Mouse (Mus musculus): ENCODE data around the gene 1700061G19Rik. TPM values are rescaled to one million over a fixed set of nuclear protein-coding genes. Genes with fewer than 3 reads are reported as not detected.

The 1700061G19Rik gene
- 0.05 TPM in 1 of 2 replicates, not detected in the other for total RNA-seq (2017)

DNA sequence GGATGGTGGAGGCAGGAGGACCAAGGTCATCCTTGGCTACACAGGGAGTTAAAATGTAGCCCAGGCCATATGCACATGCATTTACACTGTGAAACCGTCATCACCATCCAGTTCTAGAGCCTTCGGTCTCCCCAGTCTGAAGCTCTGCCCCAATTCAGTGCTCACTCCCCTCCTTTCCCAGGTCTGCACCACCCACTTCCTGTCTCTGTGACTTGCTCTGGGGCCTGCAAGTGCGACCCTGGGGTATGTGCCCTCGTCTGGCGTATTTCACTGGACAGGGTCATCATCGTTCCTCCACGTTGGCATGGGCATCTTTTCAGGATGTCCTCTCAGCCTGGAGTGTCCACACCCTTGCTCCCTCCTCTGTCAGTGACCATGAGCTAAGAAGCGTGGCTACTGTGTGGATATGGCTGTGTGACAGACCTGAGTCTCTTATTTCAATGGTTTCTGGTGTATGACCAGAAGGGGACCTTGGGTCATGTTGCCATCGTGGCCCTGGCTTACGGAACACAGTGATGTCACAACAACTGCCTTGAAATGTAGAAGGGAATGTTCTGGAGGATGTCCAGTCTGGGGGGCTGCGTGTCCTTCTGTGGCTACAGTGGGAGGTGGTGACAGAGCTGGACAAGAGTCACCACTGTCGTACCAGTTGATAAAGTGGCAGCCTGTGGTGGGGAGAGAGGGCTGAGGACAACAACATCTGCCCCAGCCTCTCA is at the start of gene 1700061G19Rik:
Gene 1700061G19Rik, plus strand, starts transcription at position 542 of the 716 bp plus-strand sequence.
- ATAC-seq (replicated peaks; ENCODE audit: low read depth, poor library complexity, severe bottlenecking), result no peak

DNA sequence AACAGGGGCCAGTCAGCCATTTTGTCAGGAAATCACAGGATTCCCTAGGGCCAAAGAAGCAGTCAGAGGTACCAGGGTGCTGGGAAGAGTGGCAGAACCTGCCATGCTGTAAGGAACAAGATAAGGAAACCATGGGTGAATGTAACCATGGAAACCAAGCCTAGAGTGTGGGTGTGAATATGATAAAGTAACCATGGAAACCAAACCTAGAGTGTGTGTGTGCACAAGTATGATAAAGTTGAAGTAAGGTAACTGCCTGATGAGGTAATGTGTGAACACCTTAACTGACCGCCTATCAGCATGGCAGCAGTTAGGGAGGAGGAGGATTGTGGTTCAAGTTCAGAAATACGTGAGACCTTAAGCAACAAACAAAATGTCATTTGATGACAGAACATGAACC is 48.6 kb upstream of the 1700061G19Rik start:
- peak; percentile 59 for ATAC-seq (replicated peaks; ENCODE audit: low read depth, poor library complexity, severe bottlenecking)

- ATAC-seq (replicated peaks; ENCODE audit: low read depth, poor library complexity, severe bottlenecking), result no peak
Observed at GRCm38 (mm10) chr17:56829171-56829570, 46.1 kb upstream of the 1700061G19Rik start.

GRCm38 (mm10) chr17:56829795-56830194 is 45.5 kb upstream of the 1700061G19Rik start:
- ATAC-seq (replicated peaks; ENCODE audit: low read depth, poor library complexity, severe bottlenecking), result no peak

- ATAC-seq (replicated peaks; ENCODE audit: low read depth, poor library complexity, severe bottlenecking), result no peak
Observed at GRCm38 (mm10) chr17:56830411-56831110, 44.7 kb upstream of the 1700061G19Rik start, which contains the start of gene Rfx2. Gene Rfx2, minus strand, starts transcription at chr17:56831013.

GRCm38 (mm10) chr17:56831111-56831816 is 44.0 kb upstream of the 1700061G19Rik start:
- peak; percentile 90 for ATAC-seq (replicated peaks; ENCODE audit: low read depth, poor library complexity, severe bottlenecking)

DNA sequence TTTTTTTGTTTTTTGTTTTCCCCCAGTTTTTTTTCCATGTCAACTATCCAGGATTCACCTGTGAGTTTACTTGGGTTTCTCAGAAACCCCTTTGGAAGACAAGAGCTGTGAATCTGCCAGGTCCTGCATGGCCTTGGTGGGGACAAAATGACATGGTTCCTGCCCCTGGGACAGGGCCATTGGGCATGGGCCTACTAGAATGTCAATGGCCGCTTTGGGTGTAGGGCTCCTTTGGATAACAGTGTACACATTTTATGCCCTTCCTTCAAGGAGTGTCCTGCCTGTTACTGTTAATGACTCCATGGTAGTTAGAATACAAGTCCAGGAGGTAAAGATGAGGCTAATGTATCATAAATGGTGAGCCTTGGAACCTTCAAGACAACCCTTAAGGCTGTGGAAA is 42.4 kb upstream of the 1700061G19Rik start:
- no peak for ATAC-seq (replicated peaks; ENCODE audit: low read depth, poor library complexity, severe bottlenecking)

- no peak for ATAC-seq (replicated peaks; ENCODE audit: low read depth, poor library complexity, severe bottlenecking)
Observed at GRCm38 (mm10) chr17:56833381-56833780, 41.9 kb upstream of the 1700061G19Rik start.

GRCm38 (mm10) chr17:56836336-56836735 is 38.9 kb upstream of the 1700061G19Rik start:
- no peak for ATAC-seq (replicated peaks; ENCODE audit: low read depth, poor library complexity, severe bottlenecking)

DNA sequence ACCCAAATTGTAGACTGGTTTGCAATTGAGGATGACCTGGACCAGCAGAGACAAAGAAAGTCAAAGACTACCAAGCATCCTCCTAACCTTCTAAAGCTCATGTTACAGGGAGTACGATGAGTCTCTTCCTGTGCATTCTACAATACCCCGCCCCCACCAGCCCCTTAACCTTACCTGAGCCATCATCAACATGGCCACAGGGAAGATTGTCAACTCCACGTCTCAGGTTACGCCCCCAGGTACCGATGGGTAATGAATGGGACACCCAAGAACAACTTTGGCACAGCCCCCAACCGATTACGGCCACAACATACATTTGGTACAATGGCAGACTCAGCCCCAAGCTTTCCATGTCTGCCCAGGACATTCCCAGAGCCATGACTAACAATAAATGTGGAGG is 34.8 kb upstream of the 1700061G19Rik start:
- ATAC-seq (replicated peaks; ENCODE audit: low read depth, poor library complexity, severe bottlenecking), result no peak

- ATAC-seq (replicated peaks; ENCODE audit: low read depth, poor library complexity, severe bottlenecking), result peak; percentile 42; the same call in 1 of the 2 replicates
Observed at GRCm38 (mm10) chr17:56842173-56842572, 33.1 kb upstream of the 1700061G19Rik start.

DNA sequence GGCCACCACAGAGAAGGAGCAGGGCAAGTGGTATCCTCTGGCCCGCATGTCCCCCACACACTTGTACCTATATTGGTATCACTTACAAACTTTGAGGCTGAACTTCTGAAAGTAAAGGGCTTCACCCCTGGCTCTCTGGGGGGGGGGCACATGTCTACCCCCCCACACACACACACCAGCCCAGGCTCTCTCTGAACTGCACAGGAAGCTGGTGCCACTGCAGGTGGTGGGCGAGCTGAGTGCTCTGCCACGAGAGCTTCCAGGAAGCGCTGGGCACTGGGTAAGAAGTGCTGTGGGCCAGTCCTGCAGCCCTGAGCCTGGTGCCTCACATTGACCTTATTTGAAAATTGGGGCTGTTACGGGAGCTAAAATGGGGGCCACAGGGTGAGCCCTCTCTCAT is 31.6 kb upstream of the 1700061G19Rik start:
- ATAC-seq (replicated peaks; ENCODE audit: low read depth, poor library complexity, severe bottlenecking), result peak; percentile 38; the same call in 1 of the 2 replicates

DNA sequence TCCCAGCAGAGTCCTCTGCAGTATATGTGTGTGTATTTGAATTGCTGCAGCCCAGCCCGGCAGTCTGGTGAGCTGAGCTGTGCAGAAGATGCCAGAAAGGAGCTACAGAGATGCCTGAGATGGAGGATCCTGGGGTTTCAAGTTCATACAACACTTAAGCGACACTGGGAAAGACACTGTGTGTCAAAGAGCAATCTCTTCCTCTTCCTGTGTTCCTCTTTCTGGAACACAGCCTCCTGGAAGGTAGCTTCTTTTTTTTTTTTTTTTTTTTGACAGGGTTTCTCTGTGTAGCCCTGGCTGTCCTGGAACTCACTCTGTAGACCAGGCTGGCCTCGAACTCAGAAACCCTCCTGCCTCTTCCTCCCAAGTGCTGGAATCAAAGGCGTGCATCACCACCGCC is 26.5 kb upstream of the 1700061G19Rik start:
- no peak for ATAC-seq (replicated peaks; ENCODE audit: low read depth, poor library complexity, severe bottlenecking)

GRCm38 (mm10) chr17:56849710-56850109 is 25.6 kb upstream of the 1700061G19Rik start:
- ATAC-seq (replicated peaks; ENCODE audit: low read depth, poor library complexity, severe bottlenecking), result no peak

- ATAC-seq (replicated peaks; ENCODE audit: low read depth, poor library complexity, severe bottlenecking), result no peak
Observed at GRCm38 (mm10) chr17:56851167-56851566, 24.1 kb upstream of the 1700061G19Rik start.

DNA sequence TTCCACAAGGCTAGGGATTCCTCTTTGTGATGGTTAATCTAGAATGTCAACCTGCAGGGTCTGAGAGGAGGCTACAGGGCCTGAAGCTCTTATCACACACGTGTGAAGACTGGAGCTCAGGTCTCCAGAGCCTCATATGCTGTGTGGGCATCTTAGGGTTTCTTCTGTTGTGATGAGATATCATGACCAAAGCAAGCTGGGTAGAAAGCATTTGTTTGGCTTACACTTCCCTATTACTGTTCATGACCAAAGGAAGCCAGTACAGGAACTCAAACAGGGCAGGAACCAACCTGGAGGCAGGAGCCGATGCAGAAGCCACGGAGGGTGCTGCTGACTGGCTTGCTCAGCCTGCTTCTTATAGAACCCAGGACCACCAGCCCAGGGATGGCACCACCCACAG is 19.9 kb upstream of the 1700061G19Rik start:
- ATAC-seq (replicated peaks; ENCODE audit: low read depth, poor library complexity, severe bottlenecking), result peak; percentile 30; the same call in 1 of the 2 replicates

- peak; percentile 27; the same call in 1 of the 2 replicates for ATAC-seq (replicated peaks; ENCODE audit: low read depth, poor library complexity, severe bottlenecking)
Observed at GRCm38 (mm10) chr17:56858216-56858615, 17.1 kb upstream of the 1700061G19Rik start.

- ATAC-seq (replicated peaks; ENCODE audit: low read depth, poor library complexity, severe bottlenecking), result peak; percentile 64
Observed at GRCm38 (mm10) chr17:56858922-56859321, 16.4 kb upstream of the 1700061G19Rik start.

- peak; percentile 85 for ATAC-seq (replicated peaks; ENCODE audit: low read depth, poor library complexity, severe bottlenecking)
Observed at GRCm38 (mm10) chr17:56861197-56861596, 14.1 kb upstream of the 1700061G19Rik start.

DNA sequence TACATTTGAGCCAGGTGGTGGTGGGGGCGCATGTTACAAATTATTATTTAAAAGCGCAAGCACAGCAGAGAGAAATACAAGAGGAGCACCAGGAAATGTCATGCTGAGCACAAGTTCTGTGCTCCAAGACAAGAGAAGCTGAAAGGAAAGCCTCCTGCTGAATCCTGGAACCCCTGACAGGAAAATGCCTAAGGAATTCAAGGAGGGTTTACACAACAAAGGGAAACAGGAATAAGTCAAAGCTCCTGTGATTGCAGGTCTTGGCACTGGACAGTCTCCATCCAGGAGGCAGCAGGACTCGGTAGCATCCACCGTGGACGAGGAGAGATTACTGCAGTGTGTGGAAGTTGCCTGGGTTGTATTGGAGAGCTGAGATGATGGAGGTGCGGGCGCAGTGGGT is 9.2 kb upstream of the 1700061G19Rik start:
- ATAC-seq (replicated peaks; ENCODE audit: low read depth, poor library complexity, severe bottlenecking), result no peak
